Mouse (Mus musculus) layer of hippocampus, adult 2 months (tissue): ENCODE results near the gene Hpca. TPM values are rescaled to one million over a fixed set of nuclear protein-coding genes. Genes with fewer than 3 reads are reported as not detected.

Source experiments
- DNase-seq, 2 experiments: peaks; one replicate each; pipeline ENCODE4 v3.0.0; 2022; ENCODE audit warnings: low spot score in 2 of 2
- H3K27ac ChIP-seq: fragments of 200-600 bp; 2 replicates; pipeline ENCODE4 v1.8.1; 2022
- H3K4me3 ChIP-seq: fragments of 200-600 bp; 2 replicates; pipeline ENCODE4 v1.8.1; 2022; ENCODE audit warnings: mild to moderate bottlenecking
- CTCF ChIP-seq: fragments of 200-600 bp; conservative IDR thresholded peaks from 2 replicates; pipeline ENCODE4 v1.8.1; 2022; ENCODE audit warnings: antibody characterized with exemption, mild to moderate bottlenecking, moderate library complexity
- total RNA-seq, 2 experiments: library from RNA; stranded (reverse); gene quantifications; 2 replicates each; pipeline ENCODE4 v1.2.3; 2021

The Hpca gene
- total RNA-seq, 2 experiments from 2014 or later: 2,418 to 2,601 TPM

GRCm38 (mm10) chr4:129095276-129095675 is 26.6 kb downstream of the Hpca start:
- TF ChIP-seq CTCF: no peak
- Histone ChIP-seq H3K4me3 (no peak overlapping the region), H3K27ac (no peak overlapping the region)
- DNase-seq: no peak

DNA sequence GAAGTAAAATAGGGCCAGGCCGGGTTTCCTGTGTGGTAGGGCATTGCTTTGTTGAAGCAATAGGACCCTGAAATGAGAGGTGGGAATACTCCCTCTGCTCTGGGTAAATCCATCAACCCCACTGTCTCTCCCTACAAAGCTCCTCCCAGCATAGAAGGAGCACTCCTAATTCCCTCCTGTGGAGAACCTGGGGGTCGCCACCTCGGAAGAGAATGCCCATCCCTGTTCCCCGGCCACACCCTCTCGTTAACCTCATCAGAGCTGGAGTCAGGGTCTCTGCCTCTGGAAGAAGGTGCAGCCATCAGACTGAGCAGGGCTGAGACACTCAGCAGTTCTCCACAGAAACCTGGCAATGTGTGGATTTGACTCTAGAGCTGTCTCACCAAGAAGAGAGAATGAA is 34.0 kb downstream of the Hpca start:
- no peak overlapping the region for H3K4me3 ChIP-seq
- TF ChIP-seq CTCF: no peak
- H3K27ac ChIP-seq: no peak overlapping the region
- no peak for DNase-seq

DNA sequence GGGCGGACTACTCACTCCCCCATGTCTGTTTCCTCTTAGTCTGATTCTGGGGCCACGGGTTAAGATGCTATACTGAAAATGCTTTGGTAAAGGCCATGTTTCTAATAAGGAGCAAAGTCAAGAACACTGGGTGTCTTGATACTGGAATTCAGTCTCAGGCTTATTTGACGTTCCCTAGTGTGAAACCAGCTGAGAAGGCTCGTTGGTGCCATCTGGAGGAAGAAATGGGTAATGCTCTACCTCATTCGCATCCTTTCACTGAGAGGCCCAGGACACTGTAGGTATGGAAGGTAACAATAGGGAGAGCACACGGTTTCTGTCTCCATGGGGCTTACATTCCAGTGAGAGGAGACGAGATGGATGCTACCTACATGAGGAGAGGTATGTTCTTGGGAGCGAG is 35.8 kb downstream of the Hpca start:
- no peak overlapping the region for H3K27ac ChIP-seq

DNA sequence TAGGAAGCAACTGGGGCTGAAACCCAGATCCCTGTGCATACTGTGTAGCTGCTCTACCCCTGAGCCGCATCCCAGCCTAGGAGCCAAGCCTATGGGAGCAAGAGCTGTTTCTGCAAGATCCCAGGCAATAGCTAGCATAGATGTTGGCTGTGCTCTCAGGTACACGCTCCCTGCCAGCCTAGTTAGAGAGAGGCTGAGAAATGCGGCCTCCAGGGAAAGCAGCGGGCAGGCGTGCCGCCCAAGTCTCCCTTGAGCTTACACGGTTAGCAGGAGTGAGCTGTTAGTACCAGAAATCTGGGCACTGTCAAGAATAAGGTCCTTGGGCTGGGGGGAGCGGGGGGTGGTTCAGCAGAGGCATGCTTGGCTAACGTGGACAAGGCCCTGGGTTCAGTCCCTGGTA is 36.9 kb downstream of the Hpca start:
- no peak for TF ChIP-seq CTCF
- no peak overlapping the region for H3K4me3 ChIP-seq
- no peak overlapping the region for H3K27ac ChIP-seq
- no peak for DNase-seq

More for the DNA sequence above, 35.8 kb downstream of the Hpca start:
- H3K4me3 ChIP-seq: no peak overlapping the region
- TF ChIP-seq CTCF: peak; percentile 91
- peak; percentile 55 to 76 for DNase-seq

GRCm38 (mm10) chr4:129082379-129083115 is 39.3 kb downstream of the Hpca start:
- H3K4me3 ChIP-seq: no peak overlapping the region
- DNase-seq: peak; percentile 66 to 69
- TF ChIP-seq CTCF: peak; percentile 89
- H3K27ac ChIP-seq: no peak overlapping the region

GRCm38 (mm10) chr4:129081939-129082338 is 39.9 kb downstream of the Hpca start:
- TF ChIP-seq CTCF: no peak
- Histone ChIP-seq H3K4me3 (no peak overlapping the region), H3K27ac (no peak overlapping the region)
- no peak for DNase-seq

- no peak overlapping the region for H3K27ac ChIP-seq
- H3K4me3 ChIP-seq: no peak overlapping the region
- peak in 1 of 2 experiments; percentile 23 for DNase-seq
- TF ChIP-seq CTCF: no peak
These were observed 40.3 kb downstream of the Hpca start for GRCm38 (mm10) chr4:129081512-129081911.

DNA sequence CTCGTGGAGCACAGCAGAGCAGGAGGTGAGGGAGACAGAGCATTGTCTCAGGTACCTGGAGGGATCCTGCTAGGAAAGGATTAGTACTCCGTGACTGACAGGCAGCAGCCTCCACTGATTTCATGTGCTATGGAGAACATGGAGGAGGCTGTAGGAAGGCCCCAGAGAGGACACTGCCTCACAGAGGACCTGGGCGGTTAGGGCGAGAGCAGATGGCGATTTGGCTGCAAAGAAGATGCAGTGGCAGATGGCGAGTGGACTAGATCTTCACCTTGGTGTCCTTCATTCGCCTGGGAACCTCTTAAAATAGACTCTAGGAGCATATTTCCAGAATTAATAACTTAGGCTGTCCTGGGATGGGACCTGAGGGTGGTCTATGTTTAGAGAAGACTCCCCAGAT is 40.8 kb downstream of the Hpca start:
- TF ChIP-seq CTCF: no peak

DNA sequence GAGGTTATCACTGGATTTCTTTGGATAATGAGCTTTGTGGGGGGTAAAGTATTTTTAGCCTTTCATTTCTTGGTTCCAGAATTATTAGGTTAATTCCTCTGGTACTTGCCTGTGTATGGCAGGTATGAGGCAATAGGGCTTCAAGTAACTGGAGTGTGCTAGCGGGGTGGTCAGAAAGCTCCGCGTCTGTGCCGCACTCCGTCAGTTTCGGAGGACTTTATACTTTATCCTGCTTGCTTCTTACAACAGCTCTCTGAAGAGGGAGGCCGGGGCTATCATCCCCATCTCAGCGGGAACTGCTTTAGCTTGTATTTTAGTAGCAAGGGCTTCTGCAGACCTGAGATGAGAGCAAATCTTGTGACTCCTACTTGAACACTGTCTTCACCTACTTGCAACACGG is 42.7 kb downstream of the Hpca start:
- no peak overlapping the region for H3K27ac ChIP-seq
- no peak overlapping the region for H3K4me3 ChIP-seq
- DNase-seq: no peak
- TF ChIP-seq CTCF: no peak

More for the DNA sequence above, 40.8 kb downstream of the Hpca start:
- Histone ChIP-seq H3K4me3 (no peak overlapping the region), H3K27ac (no peak overlapping the region)
- no peak for DNase-seq

DNA sequence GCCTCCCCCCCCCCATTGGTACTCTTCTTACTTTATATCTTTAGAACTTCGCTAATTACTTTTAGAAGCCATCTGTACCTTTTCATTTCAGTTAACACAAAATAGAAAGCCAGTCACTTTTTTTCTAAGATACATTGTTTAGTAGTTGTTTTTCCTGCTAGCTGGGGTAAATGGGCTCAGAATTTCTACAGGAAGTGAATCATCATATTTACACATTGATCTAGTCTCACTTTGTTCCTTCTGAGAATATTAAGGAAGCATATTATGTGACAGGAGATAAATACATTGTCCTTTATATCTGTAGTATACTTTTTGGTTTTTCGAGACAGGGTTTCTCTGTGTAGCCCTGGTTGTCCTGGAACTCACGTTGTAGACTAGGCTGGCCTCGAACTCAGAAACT is 53.0 kb downstream of the Hpca start:
- no peak overlapping the region for H3K27ac ChIP-seq
- H3K4me3 ChIP-seq: no peak overlapping the region
- TF ChIP-seq CTCF: no peak
- DNase-seq: no peak

DNA sequence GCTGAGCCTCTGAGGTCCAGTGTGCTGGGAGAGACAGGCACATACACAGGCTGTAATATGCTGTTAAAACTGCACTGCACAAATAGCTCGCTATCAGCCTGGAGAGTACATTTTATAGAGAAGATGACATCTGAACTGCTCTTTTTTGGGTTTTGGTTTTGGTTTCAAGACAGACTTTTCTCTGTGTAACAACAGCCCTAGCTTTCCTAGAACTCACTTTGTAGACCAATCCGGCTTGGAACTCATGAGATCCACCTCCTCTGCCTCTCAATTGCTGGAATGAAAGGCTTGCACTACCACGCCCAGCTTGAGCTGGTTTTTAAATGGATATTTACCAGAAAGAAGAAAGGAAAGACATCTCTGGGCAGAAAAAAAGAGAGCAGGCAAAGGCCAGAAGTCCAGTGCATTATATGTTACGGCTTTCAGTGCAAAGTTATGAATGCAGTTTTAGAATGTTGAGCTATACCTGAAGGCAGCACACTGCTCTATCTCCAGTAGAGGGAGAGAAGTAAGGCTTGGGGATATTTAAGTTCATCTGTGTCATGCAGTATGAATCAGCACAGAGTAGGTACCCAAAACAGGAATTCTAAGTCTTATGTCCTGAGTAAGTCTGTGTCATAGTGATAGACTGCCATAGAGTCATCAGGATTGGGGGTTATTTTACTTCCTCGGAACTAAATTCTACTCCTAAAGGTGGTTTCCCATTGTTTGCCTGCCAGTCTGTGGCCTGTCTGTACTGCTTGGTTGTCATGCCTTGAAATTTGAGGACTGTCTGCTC is 54.0 kb downstream of the Hpca start:
- peak; percentile 10; the same call in 1 of the 2 replicates for TF ChIP-seq CTCF
- Histone ChIP-seq H3K4me3 (no peak overlapping the region), H3K27ac (no peak overlapping the region)
- no peak for DNase-seq

DNA sequence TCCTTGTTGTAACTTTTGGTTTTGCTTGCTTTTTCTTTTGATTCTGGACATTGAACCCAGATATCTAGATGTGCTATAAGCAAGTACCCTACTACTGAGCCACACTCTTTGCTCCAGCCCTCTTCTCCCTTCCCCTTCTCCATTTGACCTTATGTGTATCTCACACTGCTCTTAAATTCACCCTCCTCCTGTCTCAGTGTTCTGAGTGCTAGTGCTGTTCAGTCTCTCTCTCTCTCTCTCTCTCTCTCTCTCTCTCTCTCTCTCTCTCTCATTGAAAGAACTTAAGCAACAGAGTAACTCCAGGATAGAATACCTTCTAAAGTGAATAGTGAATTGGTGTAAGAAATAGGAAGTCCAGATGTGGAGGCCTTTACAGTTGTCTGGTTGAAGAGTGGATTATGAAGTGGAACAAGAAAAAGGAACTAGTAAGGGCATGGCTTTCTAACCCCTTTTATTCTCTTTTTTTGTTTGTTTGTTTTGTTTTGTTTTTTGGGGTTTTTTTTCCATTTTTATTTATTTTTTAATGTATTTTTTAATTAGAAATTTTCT is 56.1 kb downstream of the Hpca start:
- no peak overlapping the region for H3K27ac ChIP-seq
- no peak for DNase-seq
- TF ChIP-seq CTCF: no peak
- no peak overlapping the region for H3K4me3 ChIP-seq

DNA sequence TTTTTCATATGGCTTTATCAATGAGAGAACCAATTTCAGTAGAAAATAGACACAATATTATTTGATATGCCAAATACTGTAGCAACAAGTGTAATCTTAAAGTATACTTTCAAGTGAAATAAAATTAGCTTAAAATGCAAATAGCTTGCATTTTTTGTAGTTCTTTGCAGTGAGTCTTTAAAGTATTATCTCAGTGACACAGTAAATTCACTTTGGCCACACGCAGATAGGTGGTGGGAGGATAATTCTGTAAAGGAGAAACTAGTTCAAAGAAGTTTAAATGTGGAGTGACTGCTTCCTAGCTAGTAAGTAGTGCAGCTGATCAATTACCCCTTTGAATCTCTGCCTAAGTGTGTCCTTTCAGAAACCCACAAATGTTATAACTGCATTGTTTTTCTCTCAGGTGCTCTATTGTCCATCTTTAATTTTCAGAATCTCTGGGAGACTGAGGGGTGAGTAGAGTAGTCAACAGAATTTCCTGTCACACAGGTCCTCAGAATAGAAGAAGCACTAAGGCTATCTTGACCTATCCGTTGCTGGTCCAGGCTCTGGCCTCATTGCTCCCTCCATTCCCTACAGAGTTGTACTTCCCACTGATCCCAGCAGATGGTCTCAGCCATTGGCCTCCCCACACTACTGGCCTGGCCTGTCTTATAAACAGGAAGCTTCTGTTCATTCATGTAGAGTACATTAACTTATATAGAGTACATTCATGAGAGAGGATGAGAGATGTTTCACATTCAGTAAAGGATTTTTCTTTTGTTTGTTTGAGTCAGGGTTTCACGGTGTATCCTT is 59.4 kb downstream of the Hpca start:
- no peak for DNase-seq
- no peak for TF ChIP-seq CTCF
- no peak overlapping the region for H3K4me3 ChIP-seq
- H3K27ac ChIP-seq: no peak overlapping the region

Other genes with a start within 250 kb of the Hpca start
- 10 to 100 TPM; 13.0 to 14.2 TPM for gene Trim62, start 238.5 kb downstream of the Hpca start, total RNA-seq
- gene Azin2, start 159.6 kb downstream of the Hpca start, total RNA-seq: 10 to 100 TPM; 35.2 to 39.9 TPM
- 10 to 100 TPM; 26.1 to 29.1 TPM for gene Ak2, start 130.1 kb downstream of the Hpca start, total RNA-seq
- gene Rnf19b, start 63.8 kb downstream of the Hpca start, total RNA-seq: 10 to 100 TPM; 41.0 to 42.4 TPM
- gene Tmem54, start 16.5 kb downstream of the Hpca start, total RNA-seq: not detected
- gene Fndc5, start 15.0 kb upstream of the Hpca start, total RNA-seq: 10 to 100 TPM; 77.5 to 78.6 TPM
- 10 to 100 TPM; 33.6 to 36.0 TPM for gene S100pbp, start 67.7 kb upstream of the Hpca start, total RNA-seq
- 10 to 100 TPM; 93.4 to 95.1 TPM for gene Yars, start 67.7 kb upstream of the Hpca start, total RNA-seq
- gene C77080, start 139.4 kb upstream of the Hpca start, total RNA-seq: 1 to 10 TPM; 6.7 to 7.4 TPM
- 1 to 10 TPM in 1 of 2 experiments, under 1 TPM in 1; 0.98 to 1.1 TPM for gene Sync, start 165.6 kb upstream of the Hpca start, total RNA-seq
- 100 to 1,000 TPM; 117 to 130 TPM for gene Rbbp4, start 213.3 kb upstream of the Hpca start, total RNA-seq
- gene Zbtb8os, start 213.7 kb upstream of the Hpca start, total RNA-seq: 10 to 100 TPM; 31.8 to 32.3 TPM